Mouse (Mus musculus): Measurements from ENCODE around the gene Olfr1375.
"Not testable (repeated sequence)": the region's sequence is repeated elsewhere in the genome, so short reads cannot be mapped to it uniquely, and the experiment has no call there.

GRCm38 (mm10) chr11:51026811-51027210, 21.1 kb upstream of the Olfr1375 start:
- TF ChIP-seq POLR2A (IDR thresholded peaks at IDR 0.05; ENCODE audit: extremely low read depth, insufficient read depth, low read length); CTCF (IDR thresholded peaks at IDR 0.05; ENCODE audit: low read depth, low read length): not testable (repeated sequence)

All from liver, adult 2 months (tissue).